Mouse (Mus musculus) midbrain, embryonic 14.5 days (tissue): ENCODE results near the gene Shisa7. TPM values are rescaled to one million over a fixed set of nuclear protein-coding genes. Genes with fewer than 3 reads are reported as not detected.
"Not testable (repeated sequence)": the region's sequence is repeated elsewhere in the genome, so short reads cannot be mapped to it uniquely, and the experiment has no call there.

ENCODE experiments used
- ATAC-seq: fragments of 200-750 bp; cut with Nextera tagmentation; 2 replicates; pipeline ENCODE4 v1.8.0; 2017; ENCODE audit warnings: moderate number of reproducible peaks, moderate library complexity; ENCODE audit not compliant: low FRiP score, low TSS enrichment
- DNase-seq: peaks from one replicate; pipeline ENCODE4 v3.0.0-alpha.2; 2015
- H3K27ac ChIP-seq: fragments of 300-500 bp; sonication (generic); replicated peaks from 2 replicates; pipeline ENCODE4 v1.5.1; 2014; ENCODE audit warnings: mild to moderate bottlenecking, low read depth, low read length, moderate library complexity
- H3K27me3 ChIP-seq: fragments of 300-500 bp; sonication (generic); 2 replicates; pipeline ENCODE4 v1.6.1; 2014; ENCODE audit warnings: low read length, control low read depth, mixed read lengths; ENCODE audit not compliant: control insufficient read depth, insufficient read depth
- H3K36me3 ChIP-seq: fragments of 300-500 bp; sonication (generic); 2 replicates; pipeline ENCODE4 v1.6.1; 2014; ENCODE audit warnings: low read length, control low read depth; ENCODE audit not compliant: control insufficient read depth, insufficient read depth
- H3K4me1 ChIP-seq: fragments of 300-500 bp; sonication (generic); 2 replicates; pipeline ENCODE4 v1.6.1; 2014; ENCODE audit warnings: mild to moderate bottlenecking, antibody characterized with exemption, low read length, control low read depth; ENCODE audit not compliant: control insufficient read depth, insufficient read depth
- H3K4me2 ChIP-seq: fragments of 300-500 bp; sonication (generic); 2 replicates; pipeline ENCODE4 v1.6.1; 2014; ENCODE audit warnings: mild to moderate bottlenecking, low read length, moderate library complexity
- H3K4me3 ChIP-seq: fragments of 300-500 bp; sonication (generic); replicated peaks from 2 replicates; pipeline ENCODE4 v1.5.1; 2014; ENCODE audit warnings: low read depth, low read length
- H3K9ac ChIP-seq: fragments of 300-500 bp; sonication (generic); replicated peaks from 2 replicates; pipeline ENCODE4 v1.6.1; 2014; ENCODE audit warnings: mild to moderate bottlenecking, low read length, moderate library complexity
- H3K9me3 ChIP-seq: fragments of 300-500 bp; sonication (generic); 2 replicates; pipeline ENCODE4 v1.6.1; 2016; ENCODE audit warnings: low read length, control low read depth, mixed read lengths; ENCODE audit not compliant: control insufficient read depth
- WGBS: fragments of 180-500 bp; shearing (Covaris S2); extraction: QIAGEN DNeasy Blood & Tissue Kit; methylation state at CpG from one replicate; pipeline ENCODE4 v1.1.7; 2014; 5-methylcytosine and 5-hydroxymethylcytosine counted together
- polyA plus RNA-seq: library from polyadenylated mRNA; unstranded; fragments of >200 nt; fragmentation: Nextera tagmentation; extraction: Ambion mirVana; gene quantifications from 2 replicates; pipeline ENCODE4 v1.2.1, GENCODE M21; 2014

Shisa7 gene
- polyA plus RNA-seq, 1 experiment from 2014 or later, result 14.0 TPM

DNA sequence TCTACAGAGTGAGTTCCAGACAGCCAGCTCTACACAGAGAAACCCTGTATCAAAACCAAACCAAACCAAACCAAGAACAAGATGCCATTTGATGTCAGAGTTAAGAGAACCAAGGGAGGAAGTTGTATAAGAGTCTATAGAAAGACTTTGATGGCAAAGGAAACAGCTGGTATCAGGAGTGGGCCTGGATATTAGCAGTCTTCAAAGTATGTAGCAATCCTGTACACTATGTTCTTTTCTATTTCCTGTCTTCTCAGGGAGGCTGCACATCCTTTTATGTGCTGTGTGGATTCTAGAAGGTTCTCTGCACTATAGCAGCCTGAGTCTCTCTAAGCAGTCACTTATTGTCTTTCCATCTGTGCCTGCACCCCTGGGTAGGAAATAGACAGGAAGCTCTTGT, 27.9 kb downstream of the Shisa7 start:
- H3K36me3 ChIP-seq, result no peaks in the 10 kb centered on the region
- H3K27me3 ChIP-seq, result no peaks in the 10 kb centered on the region
- DNase-seq (no peak), ATAC-seq (no peak)
- H3K9ac ChIP-seq, result no peak overlapping the region
- H3K4me1 ChIP-seq, result peaks cover 7% of the 10 kb centered on the region; the same call in 1 of the 2 replicates
- no peak overlapping the region for H3K4me3 ChIP-seq
- no peak overlapping the region for H3K27ac ChIP-seq
- no peaks in the 10 kb centered on the region for H3K9me3 ChIP-seq
- H3K4me2 ChIP-seq, result no peak overlapping the region

DNA sequence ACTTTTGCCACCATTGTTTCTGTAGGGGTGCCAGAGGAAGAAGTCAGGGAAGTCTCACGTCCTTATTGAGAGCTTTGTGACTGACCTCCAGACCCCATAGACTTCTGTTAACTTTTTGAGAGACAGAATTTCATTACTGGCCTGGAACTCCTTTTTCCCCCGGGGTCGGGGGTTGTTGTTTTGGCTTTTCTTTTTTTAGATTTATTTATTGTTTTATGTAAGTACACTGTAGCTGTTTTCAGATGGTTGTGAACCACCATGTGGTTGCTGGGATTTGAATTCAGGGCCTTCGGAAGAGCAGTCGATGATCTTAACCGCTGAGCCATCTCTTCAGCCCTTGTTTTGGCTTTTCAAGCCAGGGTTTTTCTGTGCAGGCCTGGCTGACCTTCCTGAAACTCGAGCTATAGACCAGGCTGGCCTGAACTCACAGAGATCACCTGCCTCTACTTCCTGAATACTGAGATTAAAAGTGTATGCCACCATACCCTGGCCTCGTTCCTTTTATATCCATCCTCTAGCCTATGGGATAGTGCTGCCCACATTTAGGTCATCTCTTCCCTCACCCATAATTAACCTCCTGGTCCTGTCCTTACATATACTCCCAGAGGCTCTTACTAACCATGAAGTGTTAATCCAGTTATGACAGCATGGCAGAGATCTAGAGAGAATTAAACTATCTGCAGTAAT, 31.2 kb downstream of the Shisa7 start:
- 22% methylated on average over 8 of the region's 8 CpGs for WGBS
- Histone ChIP-seq H3K4me2 (peak overlapping the region; percentile 88), H3K27me3 (no peaks in the 10 kb centered on the region), H3K9me3 (no peaks in the 10 kb centered on the region), H3K4me1 (peaks cover 18% of the 10 kb centered on the region), H3K9ac (peak overlapping the region; percentile 58; the same call in 1 of the 2 replicates), H3K27ac (peak overlapping the region; percentile 98), H3K4me3 (peak overlapping the region; percentile 96), H3K36me3 (peaks cover 22% of the 10 kb centered on the region)
- no peak for ATAC-seq
- DNase-seq, result no peak

DNA sequence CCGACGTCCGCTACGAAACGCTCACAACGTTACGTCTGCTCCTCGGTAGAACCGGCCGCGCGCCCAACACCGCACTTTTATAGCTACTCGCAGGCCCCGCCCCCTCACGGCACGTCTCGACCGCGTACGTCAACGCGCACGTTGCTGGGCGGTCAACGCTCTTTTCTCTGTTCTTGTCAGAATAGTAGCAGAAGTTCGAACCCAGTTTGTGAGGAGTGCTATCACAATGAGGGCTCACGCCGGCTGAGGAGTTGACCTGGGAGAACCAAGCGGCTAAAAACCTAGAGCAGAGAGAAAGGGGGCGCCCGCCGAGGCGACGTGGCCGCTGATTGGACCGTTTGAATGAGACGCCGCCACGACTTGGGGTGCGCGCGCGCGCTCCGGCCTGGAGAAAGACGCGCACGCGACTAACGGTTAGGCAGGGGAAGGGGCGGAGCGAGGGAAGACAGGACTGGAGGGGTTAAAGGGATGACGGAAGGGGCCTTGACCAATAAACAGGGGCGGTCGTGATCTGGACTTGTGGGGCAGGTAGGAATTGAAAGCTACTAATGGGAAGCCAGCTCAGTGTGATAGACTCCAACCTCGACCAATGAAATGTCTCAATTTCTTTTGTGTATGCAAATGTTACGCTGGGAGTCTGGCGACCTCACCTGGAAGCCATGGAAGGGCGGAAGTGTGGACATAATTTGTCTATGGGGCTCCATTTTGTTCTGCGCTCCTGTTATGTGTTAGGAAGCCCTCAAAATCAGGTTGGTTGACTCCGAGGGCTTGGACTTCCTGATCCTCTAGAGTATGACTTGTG, 32.0 kb downstream of the Shisa7 start, which contains the start of gene Ube2s:
Gene Ube2s, minus strand, starts transcription at position 288 of the 802 bp plus-strand sequence.
- Histone ChIP-seq H3K4me3 (peak within 1 kb of the TSS; percentile 96), H3K27ac (peak within 1 kb of the TSS; percentile 98), H3K36me3 (peaks cover 25% of the 10 kb centered on the region), H3K27me3 (no peaks in the 10 kb centered on the region), H3K9me3 (no peaks in the 10 kb centered on the region), H3K4me1 (peaks cover 18% of the 10 kb centered on the region), H3K9ac (peak within 1 kb of the TSS; percentile 90), H3K4me2 (peak within 1 kb of the TSS; percentile 88)
- ATAC-seq (peak; percentile 99), DNase-seq (peak; percentile 100)
- under 1% methylated on average over 62 of the region's 62 CpGs for WGBS

DNA sequence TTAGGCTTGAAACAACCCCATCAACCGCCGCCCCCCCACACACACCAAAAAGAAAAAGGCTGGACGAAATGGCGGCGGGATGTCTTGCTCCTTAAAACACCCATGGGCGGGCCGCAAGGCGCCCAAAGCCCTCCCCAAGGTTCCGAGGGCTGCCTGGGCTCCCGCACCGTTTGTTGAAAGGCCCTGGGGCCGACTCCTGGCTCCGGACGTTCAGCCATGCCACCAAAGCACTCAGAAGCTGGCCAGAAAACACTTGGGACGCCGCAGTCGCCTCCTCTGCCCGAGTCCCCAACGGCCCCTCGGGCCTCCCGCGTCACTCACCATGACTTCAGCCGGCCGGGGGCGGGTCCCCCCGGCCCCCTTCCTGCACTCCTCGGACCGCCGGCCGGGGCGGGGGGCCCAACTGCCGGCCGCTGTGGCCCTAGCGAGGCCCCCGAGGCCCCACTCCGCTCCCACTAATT, 32.6 kb downstream of the Shisa7 start:
- under 1% methylated on average over 28 of the region's 36 CpGs for WGBS
- Histone ChIP-seq H3K4me2 (peak overlapping the region; percentile 88), H3K27me3 (no peaks in the 10 kb centered on the region), H3K4me1 (peaks cover 18% of the 10 kb centered on the region), H3K36me3 (peaks cover 32% of the 10 kb centered on the region), H3K4me3 (peak overlapping the region; percentile 96), H3K9ac (peak overlapping the region; percentile 90), H3K27ac (peak overlapping the region; percentile 98), H3K9me3 (no peaks in the 10 kb centered on the region)
- ATAC-seq, result no peak; the same call in 1 of the 2 replicates
- DNase-seq, result peak; percentile 57

DNA sequence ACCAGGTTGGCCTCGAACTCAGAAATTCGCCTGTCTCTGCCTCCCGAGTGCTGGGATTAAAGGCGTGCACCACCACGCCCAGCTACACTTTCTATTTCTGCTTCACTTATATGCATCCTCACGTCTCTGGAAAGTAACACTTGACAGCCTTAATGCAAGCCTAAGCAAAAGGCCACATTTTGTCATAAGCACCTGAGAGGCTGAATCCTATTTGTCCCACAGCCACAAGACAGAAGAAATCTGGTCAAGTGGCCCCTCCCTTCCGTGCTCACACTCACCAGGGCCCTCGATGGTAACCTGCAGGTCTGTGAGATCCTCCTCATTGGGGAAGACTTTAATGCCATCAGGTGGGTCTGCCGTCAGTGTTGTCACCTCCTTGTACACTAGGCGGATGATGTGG, 33.4 kb downstream of the Shisa7 start:
- WGBS, result 37% methylated on average over 10 of the region's 10 CpGs
- H3K4me1 ChIP-seq, result peaks cover 18% of the 10 kb centered on the region
- peak overlapping the region; percentile 96 for H3K4me3 ChIP-seq
- DNase-seq, ATAC-seq, H3K27ac ChIP-seq, H3K9me3 ChIP-seq, H3K27me3 ChIP-seq: not testable (repeated sequence)
- H3K4me2 ChIP-seq, result peak overlapping the region; percentile 88
- H3K9ac ChIP-seq, result peak overlapping the region; percentile 90
- H3K36me3 ChIP-seq, result peaks cover 38% of the 10 kb centered on the region

DNA sequence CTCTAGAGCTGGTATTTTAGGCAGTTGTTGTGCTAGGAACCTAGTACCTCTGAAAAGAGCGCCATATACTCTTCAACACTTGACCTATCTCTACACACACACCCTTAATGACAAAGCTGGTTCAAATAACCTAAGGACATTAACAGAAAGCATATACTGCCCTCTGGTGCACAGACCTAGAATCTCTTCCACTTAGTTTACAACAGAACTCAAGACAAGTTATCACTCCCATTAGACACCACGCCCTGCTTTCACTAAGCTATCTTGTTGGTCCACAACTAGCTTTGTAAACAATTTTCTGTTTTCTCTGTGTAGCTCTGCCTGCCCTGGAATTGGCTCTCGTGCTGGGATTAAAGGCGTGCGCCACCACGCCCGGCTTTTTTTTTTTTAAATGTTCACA, 37.8 kb downstream of the Shisa7 start:
- ATAC-seq, result no peak

DNA sequence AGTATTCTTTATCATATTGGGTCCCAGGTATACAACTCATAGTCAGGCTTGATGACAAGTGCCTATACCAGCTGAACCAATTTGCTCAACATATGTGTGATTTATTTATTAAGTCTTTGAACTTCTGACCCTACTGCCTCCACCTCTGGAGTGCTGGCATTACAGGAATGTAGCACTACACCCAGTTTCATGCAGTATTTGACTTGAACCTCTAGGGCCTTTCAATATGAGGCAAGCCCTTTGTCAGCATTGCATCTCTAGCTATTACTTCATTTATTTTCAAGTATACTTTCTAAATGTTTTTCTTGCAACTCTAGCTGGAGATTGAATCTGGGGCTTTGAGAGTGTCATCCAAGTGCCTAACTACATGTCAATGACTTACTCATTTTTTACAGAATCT, 42.2 kb downstream of the Shisa7 start:
- no peak overlapping the region for H3K27ac ChIP-seq
- no peak overlapping the region for H3K4me2 ChIP-seq
- no peak overlapping the region for H3K9ac ChIP-seq
- H3K36me3 ChIP-seq, result peaks cover 40% of the 10 kb centered on the region
- no peaks in the 10 kb centered on the region for H3K9me3 ChIP-seq
- H3K4me3 ChIP-seq, result no peak overlapping the region
- no peak for ATAC-seq
- H3K27me3 ChIP-seq, result no peaks in the 10 kb centered on the region
- no peaks in the 10 kb centered on the region for H3K4me1 ChIP-seq
- DNase-seq, result no peak

More for the DNA sequence above, 37.8 kb downstream of the Shisa7 start:
- DNase-seq, result peak; percentile 79
- Histone ChIP-seq H3K36me3 (peaks cover 54% of the 10 kb centered on the region), H3K9me3 (no peaks in the 10 kb centered on the region), H3K4me2 (no peak overlapping the region), H3K27me3 (no peaks in the 10 kb centered on the region), H3K4me3 (no peak overlapping the region), H3K9ac (no peak overlapping the region), H3K4me1 (peaks cover 12% of the 10 kb centered on the region), H3K27ac (no peak overlapping the region)
- 95% methylated on average over 7 of the region's 7 CpGs for WGBS

DNA sequence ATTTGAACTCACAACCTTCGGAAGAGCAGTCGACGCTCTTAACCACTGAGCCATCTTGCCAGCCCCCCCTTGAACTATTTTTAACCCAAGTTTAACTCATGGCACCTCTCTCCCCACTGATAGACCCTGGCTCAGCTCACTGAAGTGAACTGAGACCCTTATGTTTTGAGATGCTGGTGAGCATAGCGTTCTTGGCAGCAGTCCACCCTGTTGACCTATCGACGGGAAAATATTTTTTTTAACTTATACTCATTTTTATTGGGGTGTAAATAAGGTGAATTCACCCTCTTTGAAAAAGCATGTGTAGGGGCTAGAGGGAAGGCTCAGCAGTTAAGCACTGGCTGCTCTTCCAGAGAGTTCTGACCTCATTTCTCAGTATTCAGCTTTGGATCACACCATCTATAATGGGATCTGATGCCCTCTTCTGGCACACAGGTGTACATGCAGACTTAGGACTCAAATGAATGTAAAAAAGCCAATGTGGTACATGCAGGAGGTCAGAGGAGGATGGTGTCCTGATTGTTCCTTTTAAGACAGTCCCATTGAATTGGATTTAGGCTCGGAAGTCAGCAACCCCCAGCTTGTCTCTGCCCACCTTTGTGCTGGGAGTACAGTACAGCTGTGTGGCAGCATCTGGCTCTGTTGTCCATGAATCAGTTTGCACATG, 48.6 kb downstream of the Shisa7 start:
- Histone ChIP-seq H3K27me3 (no peaks in the 10 kb centered on the region), H3K9ac (no peak overlapping the region), H3K36me3 (peaks cover 46% of the 10 kb centered on the region), H3K4me3 (no peak overlapping the region), H3K4me1 (peaks cover 6% of the 10 kb centered on the region; the same call in 1 of the 2 replicates), H3K9me3 (no peaks in the 10 kb centered on the region), H3K4me2 (no peak overlapping the region), H3K27ac (no peak overlapping the region)
- DNase-seq, result peak; percentile 74
- WGBS, result 75% methylated on average over 7 of the region's 7 CpGs
- ATAC-seq, result no peak
